Mouse (Mus musculus) megakaryocyte, embryonic 14.5 days (primary cell): ENCODE data around the gene Adgrb3. TPM values are rescaled to one million over a fixed set of nuclear protein-coding genes. Genes with fewer than 3 reads are reported as not detected.
"Not testable (repeated sequence)": the region's sequence is repeated elsewhere in the genome, so short reads cannot be mapped to it uniquely, and the experiment has no call there.

ENCODE experiments used
- H3K27me3 ChIP-seq: replicated peaks from 2 replicates; pipeline ENCODE3; 2012; ENCODE audit warnings: inconsistent platforms
- H3K36me3 ChIP-seq: replicated peaks from 2 replicates; pipeline ENCODE3; 2012; ENCODE audit warnings: low read length, inconsistent platforms, mixed read lengths
- H3K4me1 ChIP-seq: 2 replicates; pipeline ENCODE4 v1.6.1; 2012; ENCODE audit warnings: inconsistent platforms
- H3K4me3 ChIP-seq: replicated peaks from 2 replicates; pipeline ENCODE3; 2012; ENCODE audit warnings: moderate library complexity, mild to moderate bottlenecking, inconsistent platforms
- H3K9me3 ChIP-seq: 2 replicates; pipeline ENCODE4 v1.6.1; 2012; ENCODE audit warnings: inconsistent platforms
- FLI1 ChIP-seq: IDR thresholded peaks from 2 replicates; pipeline ENCODE4 v1.6.1; 2012; ENCODE audit warnings: low read length, inconsistent platforms, mixed read lengths
- GATA1 ChIP-seq: IDR thresholded peaks from 3 replicates; pipeline ENCODE4 v1.6.1; 2012; ENCODE audit warnings: mixed read lengths, low read length, inconsistent platforms, borderline replicate concordance
- polyA plus RNA-seq: library from polyadenylated mRNA; stranded (reverse); fragments of >175 nt; gene quantifications from 2 replicates; pipeline ENCODE4 v1.2.3, GENCODE M21; 2012; ENCODE audit warnings: low replicate concordance; ENCODE audit not compliant: insufficient read depth

Gene Adgrb3
- polyA plus RNA-seq, 1 experiment, result not detected

DNA sequence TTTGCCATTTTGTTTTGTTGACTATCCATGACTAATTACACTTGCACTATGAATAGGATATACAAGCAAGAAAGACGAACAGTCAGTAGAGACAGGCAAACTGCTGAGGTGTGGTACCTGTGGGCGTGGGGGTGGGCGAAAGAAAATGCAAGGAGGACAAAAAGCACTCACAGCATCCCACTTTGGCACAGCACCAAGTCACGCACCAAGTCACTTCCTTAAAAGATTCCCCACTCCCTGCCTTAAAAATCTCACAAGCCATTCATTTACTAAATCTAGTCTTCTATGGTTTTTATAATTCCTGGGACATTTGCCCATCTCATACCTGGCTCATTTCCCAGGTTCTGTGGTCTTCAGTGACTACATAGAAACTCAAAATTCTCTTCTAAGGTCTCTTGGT lies 787.4 kb downstream of the Adgrb3 start:
- no peak for TF ChIP-seq FLI1
- TF ChIP-seq GATA1, result no peak
- no peaks in the 10 kb centered on the region for H3K36me3 ChIP-seq
- H3K4me3 ChIP-seq, result no peak overlapping the region
- no peaks in the 10 kb centered on the region for H3K27me3 ChIP-seq
- peaks cover 10% of the 10 kb centered on the region; the same call in 1 of the 2 replicates for H3K9me3 ChIP-seq
- no peaks in the 10 kb centered on the region for H3K4me1 ChIP-seq

DNA sequence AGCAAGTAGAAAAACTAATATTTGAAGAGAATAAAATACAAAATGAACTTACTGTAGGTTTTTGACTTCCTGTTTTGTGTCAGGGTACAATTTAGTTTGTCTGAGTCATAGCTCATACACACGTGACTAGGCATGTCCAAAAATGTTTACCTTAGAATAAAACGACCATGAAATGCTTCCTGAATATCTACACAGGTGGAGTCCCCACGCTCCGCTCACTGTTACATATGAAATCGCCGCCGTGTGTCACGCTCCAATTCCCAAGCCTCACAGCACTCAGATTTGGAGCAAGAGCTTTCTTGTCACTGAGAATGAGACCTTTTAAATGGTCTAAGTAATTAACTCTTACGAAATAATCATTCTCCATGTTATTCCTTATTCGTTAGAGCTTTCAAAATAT lies 795.3 kb downstream of the Adgrb3 start:
- Histone ChIP-seq H3K4me1 (no peaks in the 10 kb centered on the region), H3K27me3 (no peaks in the 10 kb centered on the region), H3K4me3 (no peak overlapping the region), H3K36me3 (no peaks in the 10 kb centered on the region), H3K9me3 (peaks cover 10% of the 10 kb centered on the region; the same call in 1 of the 2 replicates)
- TF ChIP-seq GATA1 (no peak), FLI1 (no peak)

DNA sequence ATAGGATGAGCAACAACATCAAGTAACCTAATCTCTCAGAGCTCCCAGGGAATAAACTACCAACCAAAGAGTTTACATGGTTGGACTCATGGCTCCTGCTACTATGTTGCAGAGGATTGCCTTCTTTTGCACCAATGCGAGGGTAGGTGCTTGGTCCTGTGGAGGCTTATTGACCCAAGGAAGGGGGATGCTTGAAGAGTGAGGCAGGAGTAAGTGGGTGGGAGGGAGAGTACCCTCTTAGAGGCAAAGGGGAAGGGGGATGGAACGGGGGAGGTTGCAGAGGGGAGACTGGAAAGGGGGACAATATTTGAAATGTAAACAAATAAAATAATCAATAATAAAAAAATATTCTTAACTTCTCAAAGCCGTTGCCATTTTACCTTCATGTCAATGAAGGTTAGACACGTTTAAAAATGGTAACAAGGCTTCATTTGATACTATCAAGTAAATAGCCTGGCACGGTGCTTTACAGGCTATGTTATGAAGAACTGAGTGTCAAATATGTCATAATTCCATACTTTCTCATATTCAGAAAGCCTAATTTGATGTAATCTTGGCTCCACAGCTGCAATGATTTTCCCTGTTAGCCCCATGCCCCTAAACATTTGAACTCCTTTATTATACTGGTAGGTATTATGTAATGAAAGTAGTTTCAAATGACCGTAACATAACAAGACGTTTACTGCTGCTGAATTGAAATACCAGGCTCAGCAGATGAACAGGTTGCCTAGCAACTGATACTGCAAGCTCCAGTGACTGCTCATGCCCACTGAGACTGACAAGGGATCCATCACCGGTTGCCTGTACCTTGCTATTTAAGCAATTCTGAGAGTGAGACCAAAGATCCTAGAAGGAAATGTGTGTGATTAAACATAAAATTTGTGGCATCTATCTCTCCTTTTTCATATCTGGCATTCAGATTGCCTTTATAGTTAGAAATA lies 796.1 kb downstream of the Adgrb3 start:
- Histone ChIP-seq H3K4me3 (no peak overlapping the region), H3K36me3 (no peaks in the 10 kb centered on the region), H3K9me3 (peaks cover 10% of the 10 kb centered on the region; the same call in 1 of the 2 replicates), H3K27me3 (no peaks in the 10 kb centered on the region), H3K4me1 (no peaks in the 10 kb centered on the region)
- no peak for TF ChIP-seq GATA1
- no peak for TF ChIP-seq FLI1

DNA sequence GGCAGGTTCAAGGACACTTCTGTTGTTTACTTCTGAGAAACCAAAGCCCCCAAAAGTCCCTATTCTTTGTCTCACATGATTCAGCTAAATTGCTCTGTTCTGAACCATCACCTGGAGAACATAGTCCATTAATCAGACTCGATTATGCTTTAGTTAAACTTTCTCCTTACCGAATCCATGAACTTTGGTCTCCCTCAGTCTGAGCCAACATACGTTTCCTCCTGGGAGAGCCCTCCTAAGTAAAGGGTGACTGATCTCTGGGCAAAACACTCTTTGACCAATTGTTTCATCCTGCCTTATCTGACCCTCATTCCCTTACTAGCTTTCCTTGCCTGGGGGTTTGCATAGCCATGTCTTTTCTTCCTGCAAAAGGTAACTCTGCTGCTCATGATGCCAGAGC lies 806.4 kb downstream of the Adgrb3 start:
- H3K36me3 ChIP-seq, result no peaks in the 10 kb centered on the region
- H3K27me3 ChIP-seq, result no peaks in the 10 kb centered on the region
- no peak overlapping the region for H3K4me3 ChIP-seq
- peaks cover 13% of the 10 kb centered on the region for H3K9me3 ChIP-seq
- no peaks in the 10 kb centered on the region for H3K4me1 ChIP-seq
- TF ChIP-seq FLI1 (no peak), GATA1 (no peak)

DNA sequence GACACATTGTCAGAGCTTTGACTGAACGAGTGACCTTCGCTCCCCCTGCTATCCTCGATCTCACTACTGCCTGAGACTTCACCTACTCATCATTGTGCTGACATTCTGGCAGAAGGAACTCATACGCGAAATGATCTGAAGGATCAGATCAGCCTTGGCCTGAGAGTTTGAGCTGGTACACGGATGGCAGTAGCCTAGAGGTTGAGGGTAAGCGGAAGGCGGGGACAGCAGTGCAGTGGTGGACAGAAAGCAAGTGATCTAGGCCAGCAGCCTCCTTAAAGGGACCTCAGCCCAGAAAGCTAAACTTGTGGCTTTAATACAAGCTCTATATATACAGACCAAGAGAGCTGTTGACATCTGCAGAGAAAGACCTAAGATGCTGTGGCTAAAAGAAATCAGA lies 811.7 kb downstream of the Adgrb3 start:
- not testable (repeated sequence) for H3K4me3 ChIP-seq, H3K4me1 ChIP-seq, H3K9me3 ChIP-seq, H3K27me3 ChIP-seq, H3K36me3 ChIP-seq
